Mouse (Mus musculus) embryo, embryonic 11 days (tissue): ENCODE measurements at regions not wholly inside any gene's neighbourhood (a gene's known extent, or its start where the extent isn't known, plus 50 kb on each side); places are given as distances from the start of the nearest gene placed in this dataset.

Source experiments
- DNase-seq: peaks from one replicate; pipeline ENCODE4 v3.0.0-alpha.2; 2015

DNA sequence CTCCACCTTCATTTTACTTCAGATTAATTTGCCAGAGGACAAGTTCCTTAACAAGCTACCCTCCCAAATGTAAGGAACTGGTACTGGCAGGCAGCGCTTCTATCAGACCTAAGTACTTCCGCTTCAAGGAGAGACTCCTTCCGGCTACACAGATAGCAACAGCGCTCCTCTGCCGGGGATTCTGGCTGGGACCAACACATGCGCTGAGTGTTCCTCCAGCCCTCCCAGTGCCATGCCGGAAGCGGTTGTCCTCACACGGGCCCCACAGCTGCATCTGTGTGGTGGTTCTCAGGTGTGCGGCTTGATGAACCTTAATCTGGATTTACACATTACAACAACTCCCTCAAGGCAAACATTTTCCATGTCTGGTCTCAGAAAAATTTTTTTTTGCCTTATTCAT is 336.1 kb upstream of the Map3k7 start:
- DNase-seq, result no peak

DNA sequence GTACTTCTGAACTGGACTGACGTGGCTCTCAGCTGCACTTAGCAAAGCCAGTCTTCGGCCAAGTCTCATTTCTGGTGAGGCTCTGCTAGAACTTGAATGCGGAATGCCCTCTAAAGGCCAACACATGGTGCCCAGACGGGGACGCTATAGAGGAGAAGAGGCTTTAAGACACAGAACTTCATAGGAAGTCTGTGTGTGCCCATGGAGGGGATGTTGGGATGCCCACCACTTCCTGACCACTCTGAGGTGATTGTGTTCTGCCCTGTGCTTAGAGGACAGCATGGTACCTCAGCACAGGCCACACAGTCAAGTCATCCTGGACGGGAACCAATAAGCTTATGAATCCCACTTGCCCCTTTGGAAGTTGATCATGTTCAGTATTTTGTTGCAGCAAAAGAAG is 325.3 kb upstream of the Map3k7 start:
- no peak for DNase-seq

DNA sequence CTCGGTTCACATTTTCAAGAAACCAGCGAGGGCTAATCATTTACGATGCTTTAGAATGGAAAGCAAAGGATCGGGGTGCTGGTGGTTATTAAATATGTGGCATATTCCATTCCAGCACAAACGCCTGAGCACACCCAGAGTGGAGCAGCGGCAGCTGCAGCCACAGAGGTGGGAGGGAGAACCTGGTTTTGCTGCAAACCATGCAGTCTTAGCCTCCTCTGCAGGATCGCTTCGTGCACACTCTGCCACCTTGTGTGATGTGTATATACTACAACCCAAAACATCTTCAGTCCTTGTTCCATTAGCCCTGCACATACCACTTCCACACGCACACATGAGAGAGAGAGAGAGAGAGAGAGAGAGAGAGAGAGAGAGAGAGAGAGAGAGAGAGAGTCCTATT is 321.7 kb upstream of the Map3k7 start:
- peak; percentile 70 for DNase-seq

DNA sequence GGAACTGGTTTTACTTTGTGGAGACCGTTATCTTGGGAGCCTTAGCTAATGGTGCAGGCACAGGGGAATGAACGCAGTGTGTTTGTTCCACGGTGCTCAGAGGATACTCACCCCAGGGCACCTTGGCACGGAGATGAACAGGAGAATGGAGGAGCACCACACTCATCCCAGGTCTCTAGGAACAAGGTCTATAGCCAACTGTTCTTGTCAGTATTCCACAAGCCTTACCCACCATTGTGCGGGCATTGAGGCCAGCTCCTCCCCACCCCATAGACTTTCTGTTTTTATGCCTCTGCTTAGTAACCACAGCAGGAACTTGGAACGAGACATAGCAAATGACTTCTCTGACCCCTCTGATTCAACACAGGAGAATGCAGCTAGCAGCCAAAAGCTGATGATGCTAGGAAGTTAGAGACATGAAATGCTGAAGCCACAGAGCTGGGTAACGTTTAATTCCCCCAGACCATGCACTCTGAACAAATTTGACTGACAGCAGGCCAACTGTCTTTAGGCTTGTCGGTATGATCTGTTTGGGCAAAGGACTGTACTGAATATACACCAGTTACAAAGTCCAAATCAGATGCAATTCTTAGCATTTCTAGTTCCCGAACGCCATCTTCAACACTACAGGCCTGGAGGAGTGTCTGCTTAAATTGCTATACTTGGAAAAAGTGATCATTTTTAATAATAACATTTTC is 321.2 kb upstream of the Map3k7 start:
- no peak for DNase-seq

DNA sequence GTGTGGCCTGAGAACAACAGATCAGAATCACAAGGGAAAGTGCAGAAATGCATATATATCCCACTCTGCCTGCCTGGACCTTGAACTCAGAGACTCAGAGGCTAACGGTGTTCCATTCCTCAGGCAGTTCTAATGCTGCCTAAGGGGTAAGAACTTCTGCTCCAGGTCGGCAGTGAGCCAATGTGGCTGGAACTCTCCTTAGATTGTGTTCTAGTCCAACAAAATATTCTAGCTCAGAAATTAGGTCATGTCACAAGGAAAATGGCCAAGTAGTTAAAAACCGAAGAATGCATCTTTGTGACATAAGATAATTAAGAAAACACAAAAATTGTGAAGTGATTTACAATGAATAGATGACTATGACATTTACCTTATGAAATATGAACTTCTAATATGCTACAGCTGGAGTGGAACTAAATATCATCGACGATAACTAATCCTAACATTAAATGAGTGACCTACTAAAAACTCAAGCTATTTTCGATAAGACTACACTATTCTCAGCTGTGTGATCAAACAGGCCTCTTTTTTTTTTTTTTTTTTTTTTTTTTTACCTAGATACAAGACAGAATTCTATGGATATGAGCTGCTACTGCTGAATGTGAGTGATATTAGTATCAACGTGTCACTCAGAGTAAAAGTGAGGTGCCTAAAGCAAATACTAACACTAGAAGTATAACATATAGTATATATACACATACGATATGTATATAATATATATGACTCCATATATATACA is 315.1 kb upstream of the Map3k7 start:
- no peak for DNase-seq

DNA sequence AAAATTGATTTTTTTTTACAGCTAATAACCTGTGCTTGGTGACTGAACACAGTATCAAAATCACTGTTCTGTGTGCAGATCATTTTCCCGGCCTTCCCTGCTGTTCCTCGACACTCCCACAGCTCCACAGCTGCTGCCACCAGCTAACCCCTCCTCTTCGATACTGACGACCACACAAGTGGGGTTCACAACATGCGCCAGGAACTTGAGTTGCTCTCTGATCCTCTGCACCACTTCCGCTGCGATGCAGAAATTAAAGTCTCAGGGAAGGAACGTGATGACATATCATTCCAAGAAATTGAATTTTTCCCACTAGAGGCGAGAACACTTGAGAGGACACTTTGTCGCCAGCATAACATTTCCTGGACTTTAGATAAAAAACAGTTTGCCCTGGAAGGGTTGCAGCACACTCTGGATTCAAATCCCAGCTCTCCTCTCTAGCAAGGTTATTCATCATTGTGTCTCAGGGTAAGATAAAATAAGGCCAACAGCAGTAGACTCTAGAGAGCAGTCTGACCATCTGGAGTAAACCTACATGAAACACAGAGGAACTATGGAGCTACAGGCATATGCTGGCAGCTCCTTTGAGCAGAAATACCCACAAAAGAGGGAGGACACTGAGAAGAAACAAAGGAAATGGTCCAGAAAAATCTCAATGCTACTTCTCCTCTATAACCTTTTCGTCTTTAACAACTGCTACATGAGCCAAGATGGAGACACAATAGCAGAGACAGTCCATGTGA is 308.4 kb upstream of the Map3k7 start:
- no peak for DNase-seq

DNA sequence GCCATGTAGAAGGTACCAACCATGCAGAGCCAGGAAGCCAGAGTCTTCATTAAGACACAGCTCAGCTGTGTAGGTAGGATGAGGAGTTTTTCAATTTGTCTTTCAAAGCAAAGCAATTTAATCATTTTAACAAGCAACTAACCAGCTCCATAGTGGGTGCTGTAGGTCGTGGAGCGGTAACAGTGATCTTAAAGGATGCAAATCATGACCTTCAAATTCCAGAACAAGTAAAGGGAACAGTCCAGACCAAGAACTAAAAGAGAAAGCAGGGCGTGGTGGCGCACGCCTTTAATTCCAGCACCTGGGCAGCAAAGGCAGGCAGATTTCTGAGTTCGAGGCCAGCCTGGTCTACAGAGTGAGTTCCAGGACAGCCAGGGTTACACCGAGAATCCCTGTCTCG is 307.8 kb upstream of the Map3k7 start:
- no peak for DNase-seq

DNA sequence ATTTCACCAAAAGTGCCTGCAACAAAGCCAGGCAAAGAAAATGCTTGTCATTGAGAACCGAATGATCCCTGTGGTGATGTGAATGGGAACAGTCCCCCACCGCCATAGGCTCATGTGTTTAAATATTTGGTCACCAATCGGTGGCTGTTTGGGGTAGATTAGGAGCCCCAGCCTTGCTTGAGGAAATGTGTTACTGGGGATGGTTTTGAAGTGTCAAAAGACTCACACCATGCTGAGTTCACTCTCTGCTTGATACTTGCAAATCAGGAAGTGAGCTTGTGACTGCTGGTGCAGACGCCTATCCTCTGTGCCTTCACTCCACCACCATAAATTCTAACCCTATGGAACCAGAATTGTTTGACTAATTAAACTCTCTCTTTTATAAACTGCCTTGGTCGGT is 305.1 kb upstream of the Map3k7 start:
- DNase-seq, result no peak

DNA sequence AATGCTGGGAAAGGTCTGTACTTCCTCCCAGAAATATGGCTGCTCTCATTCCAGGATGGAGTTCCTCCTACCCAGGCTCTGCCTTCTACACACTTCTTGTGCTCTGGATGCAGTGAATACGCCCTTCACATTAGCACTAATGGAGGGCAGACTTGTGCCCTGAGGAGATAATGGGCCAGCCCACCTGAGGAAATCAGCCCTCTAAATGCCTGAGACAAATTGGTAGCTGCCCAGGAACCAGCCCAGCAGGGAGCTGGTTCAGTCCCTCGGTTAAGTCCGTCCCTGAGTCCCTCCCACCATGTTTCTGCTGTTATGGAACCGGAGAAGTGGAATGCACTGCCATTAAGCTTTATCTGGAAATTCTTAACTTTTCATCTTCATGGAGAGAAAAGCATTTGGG is 303.0 kb upstream of the Map3k7 start:
- DNase-seq, result no peak

DNA sequence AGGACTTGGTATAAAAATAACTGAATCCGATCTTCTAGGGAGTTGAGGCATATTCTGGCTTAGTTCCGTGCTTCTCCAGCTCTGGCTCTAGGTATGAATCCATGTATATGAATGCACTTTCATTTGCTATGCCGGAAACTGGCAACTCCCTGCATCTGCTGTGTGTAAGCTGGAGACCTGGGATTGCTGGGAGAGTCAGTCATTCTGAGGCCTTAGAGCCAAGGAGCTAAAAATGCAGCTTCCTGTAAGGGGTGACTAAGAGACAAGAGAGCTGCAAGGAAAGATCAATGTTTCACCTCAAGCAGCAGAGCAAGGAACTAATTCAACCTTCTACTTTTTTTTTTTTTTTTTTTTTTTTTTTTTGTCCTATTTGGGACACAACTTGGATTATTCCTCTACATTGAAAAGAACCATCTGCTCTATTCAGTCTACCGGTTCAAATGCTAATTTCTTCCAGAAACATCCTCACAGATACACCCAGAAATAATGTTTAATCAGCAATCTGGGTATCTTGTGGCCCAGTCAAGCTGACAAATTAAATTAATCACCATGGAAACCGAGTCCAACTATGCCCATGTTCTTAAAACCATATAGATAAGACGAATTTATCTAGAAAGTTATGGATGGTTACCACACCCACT is 292.2 kb upstream of the Map3k7 start:
- DNase-seq, result no peak

DNA sequence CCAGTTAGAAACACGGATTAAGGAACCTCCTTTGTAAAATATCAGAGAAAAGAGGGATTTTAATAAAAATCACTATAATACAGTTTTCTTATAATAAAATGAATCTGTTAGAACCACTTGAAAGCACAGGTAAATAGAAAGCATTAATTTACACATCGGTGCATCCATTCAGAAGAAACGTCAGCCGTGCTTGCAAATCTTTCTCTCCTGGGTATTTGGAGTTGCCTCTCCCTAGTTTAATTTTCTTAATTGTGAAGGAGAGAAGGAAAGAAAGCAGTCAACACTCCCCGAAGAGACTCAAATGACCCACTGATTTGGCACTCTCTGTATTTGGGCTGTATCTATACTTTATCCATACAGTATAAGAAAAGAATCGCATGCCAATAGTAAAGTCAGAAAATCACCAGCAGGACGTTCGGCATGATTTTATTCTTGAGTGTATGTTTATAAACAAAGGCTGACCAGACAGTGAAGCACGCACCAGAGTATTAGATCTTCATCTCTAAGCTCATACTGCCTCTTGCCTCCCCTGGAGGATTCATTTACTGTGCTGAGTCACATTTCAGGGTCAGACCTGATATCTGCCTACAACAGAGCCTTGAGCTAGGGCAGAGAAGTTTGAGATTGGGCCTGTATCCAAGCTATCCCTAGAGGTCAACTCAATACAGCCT is 291.6 kb upstream of the Map3k7 start:
- DNase-seq, result no peak

DNA sequence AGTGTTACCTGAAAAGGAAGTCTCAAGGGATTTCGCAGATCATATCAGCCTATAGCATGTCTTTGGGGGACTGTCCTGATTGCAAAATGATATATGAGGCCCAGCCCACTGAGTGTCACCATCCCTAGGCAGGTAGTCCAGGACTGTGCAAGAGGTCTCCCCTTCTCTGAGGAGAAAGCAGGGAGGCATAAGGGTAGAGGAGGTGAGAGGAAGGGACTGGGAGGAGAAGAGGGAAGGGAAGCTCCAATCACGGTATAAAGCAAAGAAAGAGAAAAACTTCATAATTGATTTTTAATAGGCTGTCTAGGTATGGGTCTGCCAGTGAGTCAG is 291.1 kb upstream of the Map3k7 start:
- no peak for DNase-seq

DNA sequence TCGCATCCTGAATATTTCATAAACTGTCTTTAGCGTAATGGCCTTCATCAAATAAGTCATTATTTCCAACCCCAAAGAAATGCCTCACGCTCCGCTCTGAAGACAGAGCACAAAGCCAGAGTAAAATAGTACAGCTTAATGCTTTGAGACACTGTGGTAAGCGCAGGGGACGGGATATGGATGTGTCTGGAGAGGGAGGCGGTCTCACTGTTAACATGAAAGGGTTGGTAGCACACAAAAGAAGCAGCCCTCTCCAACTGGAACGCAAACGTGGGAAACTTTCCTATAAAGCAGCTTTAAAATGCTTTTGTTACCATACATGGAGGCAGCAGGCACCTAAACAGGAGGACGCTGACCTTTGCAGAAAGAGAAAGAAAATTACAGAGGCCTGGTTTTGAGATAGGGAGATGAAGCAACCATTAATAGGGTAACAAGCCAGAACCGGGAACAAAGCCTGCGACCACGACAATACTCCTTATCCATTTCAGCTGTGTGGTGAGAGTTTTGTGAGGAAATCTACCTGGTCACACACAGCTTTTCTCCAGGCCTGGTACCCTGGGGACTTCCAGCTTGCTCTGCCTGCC is 284.8 kb upstream of the Map3k7 start:
- DNase-seq, result no peak

DNA sequence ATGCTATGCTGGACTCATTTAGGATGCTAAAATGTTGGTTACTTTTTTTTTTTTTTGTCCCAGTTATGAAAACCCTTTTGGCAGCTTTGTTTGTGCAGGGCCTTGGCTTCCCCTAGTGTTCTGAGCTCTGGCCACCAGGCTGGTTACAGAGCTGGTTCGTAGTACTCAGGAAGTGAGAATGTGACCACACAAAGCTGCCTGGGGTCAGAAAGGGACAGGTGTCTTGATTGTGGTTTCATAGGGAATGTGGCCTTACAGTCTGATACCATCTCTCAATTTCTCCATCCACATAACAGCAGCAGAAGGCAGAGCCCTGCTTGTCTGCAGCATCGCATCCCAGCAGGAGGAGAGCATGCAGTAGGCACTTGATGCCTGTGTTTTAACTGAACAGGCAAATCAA is 282.9 kb upstream of the Map3k7 start:
- no peak for DNase-seq

DNA sequence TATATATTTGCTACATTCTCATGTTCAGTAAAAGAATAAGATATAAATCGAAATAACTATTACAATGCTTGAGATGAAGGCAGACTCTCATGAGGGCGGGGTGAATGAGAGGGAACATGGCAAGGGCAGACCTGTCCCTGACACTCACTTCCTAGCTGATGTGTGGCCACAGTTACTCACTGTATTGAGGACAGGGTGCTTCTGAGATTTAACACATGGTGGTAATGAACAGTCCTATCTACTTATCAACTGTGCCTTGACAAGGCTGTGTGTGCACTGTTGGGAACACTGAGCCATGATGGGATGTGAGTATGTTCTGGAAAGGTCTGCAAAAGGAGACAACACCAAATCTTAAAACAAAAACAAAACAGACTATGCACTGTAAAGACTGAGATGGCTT is 274.8 kb upstream of the Map3k7 start:
- no peak for DNase-seq

DNA sequence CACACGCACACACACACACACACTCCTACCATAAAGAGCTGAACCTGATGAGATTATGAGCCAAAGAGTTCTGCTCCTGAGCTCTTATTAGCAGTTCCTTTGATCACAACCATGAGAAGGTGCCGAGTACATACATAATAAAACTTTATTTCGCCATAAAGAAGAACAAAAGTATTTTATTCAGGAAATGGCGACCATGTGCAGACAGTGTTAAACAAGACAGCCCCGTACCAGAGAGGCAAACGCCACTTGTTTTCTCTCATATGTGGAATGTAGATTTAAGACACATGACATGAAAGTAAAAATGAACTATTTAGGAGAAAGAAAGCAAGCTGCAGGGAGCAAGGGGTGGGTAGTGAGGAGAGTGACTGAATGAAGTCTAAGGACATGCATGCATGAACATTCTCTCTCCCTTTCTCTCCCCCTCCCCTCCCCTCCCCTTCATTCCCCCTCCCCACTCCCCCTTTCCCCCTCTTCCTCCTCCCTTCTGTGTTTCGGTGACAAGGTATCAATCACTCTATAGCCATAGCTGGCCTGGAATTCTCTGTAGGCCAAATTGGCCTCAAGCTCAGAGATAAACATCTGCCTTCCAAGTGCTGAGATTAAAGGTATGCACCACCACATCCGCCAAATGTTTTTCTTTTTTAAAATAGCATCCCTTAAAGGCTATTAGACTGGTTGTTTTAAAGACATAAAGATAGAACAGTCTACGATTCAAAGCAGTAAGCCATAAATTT is 266.0 kb upstream of the Map3k7 start:
- peak; percentile 43 for DNase-seq

DNA sequence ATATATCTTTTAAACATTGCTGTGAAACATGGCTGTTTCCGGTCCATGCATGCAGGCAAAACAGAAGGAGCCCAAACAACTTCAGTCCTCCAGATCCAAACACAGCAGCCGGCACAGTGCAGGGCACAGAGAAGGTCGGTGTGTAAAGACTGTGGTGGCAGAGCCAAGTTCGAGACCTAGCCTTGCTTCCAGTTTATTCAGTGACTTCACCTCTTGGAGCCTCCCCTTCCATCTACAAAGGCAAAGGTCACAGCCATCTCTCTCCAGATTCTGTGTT is 265.5 kb upstream of the Map3k7 start:
- DNase-seq, result no peak

DNA sequence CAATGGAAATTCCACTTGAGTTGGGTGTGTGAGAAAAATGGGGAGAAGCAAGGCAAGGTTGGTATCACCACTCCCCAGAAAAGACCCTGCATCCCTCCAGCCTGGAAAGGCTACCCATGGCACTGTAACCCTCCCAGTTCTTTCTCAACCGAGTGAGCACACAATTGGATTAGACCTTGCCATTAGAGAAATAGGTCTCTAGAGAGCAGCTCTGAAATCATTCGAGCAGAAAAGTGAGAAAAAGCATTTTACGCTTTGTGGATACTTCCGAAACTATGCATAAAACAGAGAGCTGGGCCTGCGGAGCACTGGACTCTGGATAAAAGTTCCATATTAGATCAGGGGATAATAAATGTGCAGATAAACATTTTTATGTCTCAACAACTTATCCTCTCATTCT is 264.6 kb upstream of the Map3k7 start:
- no peak for DNase-seq

DNA sequence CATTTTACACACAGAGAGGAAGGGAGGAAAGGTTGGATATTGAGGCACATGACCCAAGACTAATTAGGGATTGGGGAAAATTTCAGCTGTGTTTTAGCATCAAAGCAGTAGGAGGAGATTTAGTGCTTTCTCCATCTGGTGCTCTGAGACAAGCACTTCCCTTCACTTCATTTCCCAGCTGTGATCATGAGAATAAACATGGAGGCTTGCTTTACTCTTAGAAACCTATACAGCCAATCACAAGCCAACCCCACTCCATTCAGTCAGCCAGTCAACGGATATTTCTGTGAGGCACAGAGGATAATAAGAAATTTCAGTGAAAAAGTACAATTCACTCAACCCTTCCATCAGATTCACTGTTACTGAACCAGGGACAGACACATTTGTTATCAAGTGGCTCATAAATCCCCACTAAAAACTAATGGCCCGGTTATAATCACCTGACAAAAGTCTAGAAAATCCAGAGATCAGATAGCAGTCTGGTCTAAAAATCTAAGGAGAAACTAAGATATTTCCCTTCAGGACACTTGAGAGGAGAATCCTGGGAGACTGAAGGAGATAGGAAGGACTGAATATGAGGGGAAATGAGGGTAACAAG is 249.7 kb upstream of the Map3k7 start:
- DNase-seq, result no peak

DNA sequence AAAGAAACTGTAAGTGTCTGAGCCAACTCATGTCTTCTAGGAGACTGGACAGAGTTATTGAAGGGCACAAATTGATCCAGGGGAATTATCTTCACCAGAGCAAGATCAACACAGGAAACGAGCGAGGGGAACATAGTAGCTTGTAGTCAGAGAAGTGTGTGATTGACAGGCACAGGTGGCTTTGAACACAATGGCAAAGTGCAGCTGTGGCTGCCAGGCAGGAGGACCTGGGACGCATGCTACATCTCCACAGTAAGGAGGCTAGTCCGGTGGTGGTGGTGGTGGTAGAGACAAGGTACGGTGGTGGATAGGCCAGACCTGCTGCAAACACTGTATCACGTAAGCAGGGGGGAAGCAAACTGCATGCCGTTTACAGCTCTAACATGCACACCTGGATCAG is 240.4 kb upstream of the Map3k7 start:
- DNase-seq, result peak; percentile 15

DNA sequence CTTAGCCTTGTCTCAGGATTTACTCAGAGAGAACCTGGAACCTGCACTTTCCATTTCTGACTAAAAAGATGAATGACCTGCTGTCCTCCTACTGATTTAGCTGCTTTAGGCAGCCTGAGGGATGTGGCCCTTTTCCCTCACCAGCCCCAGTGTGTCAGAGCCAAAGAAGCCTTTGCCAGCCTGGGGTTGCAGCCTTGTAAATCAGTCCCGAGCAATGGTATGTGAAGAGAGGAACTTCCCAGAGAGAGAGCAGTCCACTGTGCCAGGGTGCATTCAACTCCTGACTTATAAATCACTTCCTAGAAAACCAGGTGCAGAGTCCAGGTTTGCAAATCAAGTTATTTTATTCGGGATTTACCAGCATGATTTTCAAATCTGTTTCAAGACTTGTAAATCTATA is 239.5 kb upstream of the Map3k7 start:
- DNase-seq, result no peak
